Mouse (Mus musculus) thymus, postnatal 0 days (tissue): ENCODE results near the gene Hoxb8. TPM values are rescaled to one million over a fixed set of nuclear protein-coding genes. Genes with fewer than 3 reads are reported as not detected.

Experiments used
- DNase-seq: peaks from one replicate; pipeline ENCODE4 v3.0.0-alpha.2; 2015; ENCODE audit warnings: low spot score
- polyA plus RNA-seq: library from polyadenylated mRNA; unstranded; fragments of >200 nt; fragmentation: Nextera tagmentation; extraction: Ambion mirVana; gene quantifications from 2 replicates; pipeline ENCODE4 v1.2.1, GENCODE M21; 2015

Gene Hoxb8
- polyA plus RNA-seq, 1 experiment from 2014 or later, result not detected

DNA sequence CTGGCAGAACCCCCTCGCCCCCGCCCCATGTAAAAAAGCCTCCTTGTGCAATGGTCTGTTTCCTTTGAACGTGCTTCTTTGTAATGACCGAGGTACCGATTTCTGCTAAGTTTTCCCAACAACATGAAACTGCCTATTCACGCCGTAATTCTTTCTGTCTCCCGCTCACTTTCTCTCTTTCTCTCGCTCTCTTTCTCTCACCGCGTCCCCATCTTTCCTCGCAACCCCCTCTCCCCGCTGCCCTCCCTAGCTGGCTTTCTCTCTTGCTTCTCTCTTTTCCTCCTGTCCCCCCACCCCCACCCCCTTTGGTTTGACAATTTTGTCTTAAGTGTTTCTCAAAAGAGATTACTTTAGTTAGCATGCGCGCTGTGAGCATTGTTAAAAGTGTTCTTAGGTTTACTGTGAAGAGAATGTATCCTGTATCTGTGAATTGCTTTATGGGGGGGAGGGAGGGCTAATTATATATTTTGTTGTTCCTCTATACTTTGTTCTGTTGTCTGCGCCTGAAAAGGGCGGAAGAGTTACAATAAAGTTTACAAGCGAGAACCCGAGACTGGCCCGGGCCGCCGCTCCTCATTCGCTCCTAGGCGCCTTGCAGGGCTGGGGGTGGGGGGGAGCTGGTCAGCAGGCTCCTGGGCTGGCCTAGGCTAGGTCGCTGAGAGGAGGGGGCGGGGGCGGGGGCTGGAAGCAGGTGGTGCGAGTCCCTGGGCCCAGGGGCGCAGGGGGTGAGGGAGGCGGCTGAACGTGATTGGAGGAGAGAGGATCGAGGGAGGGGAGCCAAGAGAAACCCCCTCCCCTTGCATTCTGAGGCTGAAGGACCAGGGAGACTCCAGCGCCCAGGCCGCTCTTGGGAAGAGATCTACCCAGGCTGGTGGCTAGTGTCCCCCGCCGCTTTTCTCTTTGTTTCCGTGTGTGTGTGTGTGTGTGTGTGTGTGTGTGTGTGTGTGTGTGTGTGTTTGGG, 3.3 kb downstream of the Hoxb8 start:
- no peak for DNase-seq

GRCm38 (mm10) chr11:96285771-96286738, 4.3 kb downstream of the Hoxb8 start, which contains the start of gene Hoxb7:
TSS of gene Hoxb7 (plus strand) at chr11:96286623.
- no peak for DNase-seq

- DNase-seq, result no peak
Observed at GRCm38 (mm10) chr11:96286739-96287385, 5.2 kb downstream of the Hoxb8 start.

DNA sequence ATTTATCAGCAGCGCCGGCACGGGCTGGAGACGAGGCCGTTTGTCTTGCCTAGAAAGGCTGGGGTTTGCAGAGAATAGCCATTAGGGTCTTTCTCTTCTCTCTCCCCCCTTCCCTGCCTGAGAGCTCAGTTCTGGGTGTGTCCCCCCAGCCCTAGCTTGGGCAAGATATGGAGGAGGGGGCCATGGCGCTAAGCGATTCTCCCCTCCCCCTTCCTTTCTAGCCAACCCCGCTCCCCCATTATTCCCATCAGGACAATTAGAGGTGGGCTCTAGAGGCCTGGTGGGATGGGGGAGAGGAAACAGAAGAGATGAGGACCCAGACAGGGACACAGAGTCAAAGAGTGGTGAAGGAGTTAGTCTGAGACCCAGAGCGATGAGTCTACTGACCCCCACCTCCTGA, 5.7 kb downstream of the Hoxb8 start:
- no peak for DNase-seq

DNA sequence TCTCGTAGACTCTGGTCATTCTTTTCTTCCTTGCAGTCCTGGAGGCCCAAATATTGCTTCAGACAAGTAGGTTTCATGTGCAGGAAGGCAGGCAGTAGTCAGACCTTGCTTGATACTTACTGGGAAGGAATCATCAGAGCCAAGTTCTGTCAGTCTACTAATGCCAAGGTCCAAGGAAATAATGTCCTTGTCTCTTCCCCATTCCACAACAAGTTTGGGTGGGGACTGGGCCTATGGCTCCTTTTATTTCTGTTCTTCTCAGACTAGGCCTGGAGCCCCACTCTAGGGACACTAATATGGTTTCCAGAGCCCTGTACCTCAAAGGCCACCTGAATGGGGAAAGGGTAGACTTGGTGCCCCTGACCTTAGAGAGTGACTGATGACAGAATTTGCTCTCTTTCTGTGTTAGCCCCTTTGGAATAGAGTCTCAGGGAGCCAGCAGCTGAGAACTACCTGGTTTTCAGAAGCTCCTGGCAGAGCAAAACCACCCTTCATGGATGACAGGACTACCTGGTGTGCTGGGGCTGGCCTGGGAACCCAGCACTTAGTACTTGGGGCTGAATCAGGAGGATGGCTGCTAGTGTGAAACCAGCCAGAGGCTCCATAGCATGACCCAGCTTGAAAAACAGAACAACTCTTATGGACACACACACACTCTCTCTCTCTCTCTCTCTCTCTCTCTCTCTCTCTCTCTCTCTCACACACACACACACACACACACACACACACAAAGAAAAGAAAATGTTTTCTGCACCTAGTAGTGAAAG, 6.9 kb downstream of the Hoxb8 start:
- DNase-seq, result no peak

DNA sequence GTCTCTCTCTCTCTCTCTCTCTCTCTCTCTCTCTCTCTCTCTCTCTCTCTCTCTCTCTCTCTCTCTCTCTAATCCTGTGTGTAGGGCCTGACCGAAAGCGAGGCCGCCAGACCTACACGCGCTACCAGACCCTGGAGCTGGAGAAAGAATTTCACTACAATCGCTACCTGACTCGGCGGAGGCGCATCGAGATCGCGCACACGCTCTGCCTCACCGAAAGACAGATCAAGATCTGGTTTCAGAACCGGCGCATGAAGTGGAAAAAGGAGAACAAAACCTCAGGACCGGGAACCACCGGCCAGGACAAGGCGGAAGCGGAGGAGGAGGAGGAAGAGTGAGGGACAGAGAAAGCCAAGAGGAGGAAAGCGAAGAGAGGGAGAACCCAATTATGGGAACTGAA, 7.6 kb downstream of the Hoxb8 start:
- DNase-seq, result no peak

GRCm38 (mm10) chr11:96289837-96290236, 8.1 kb downstream of the Hoxb8 start:
- no peak for DNase-seq

- no peak for DNase-seq
Observed at GRCm38 (mm10) chr11:96290705-96291355, 9.1 kb downstream of the Hoxb8 start.

DNA sequence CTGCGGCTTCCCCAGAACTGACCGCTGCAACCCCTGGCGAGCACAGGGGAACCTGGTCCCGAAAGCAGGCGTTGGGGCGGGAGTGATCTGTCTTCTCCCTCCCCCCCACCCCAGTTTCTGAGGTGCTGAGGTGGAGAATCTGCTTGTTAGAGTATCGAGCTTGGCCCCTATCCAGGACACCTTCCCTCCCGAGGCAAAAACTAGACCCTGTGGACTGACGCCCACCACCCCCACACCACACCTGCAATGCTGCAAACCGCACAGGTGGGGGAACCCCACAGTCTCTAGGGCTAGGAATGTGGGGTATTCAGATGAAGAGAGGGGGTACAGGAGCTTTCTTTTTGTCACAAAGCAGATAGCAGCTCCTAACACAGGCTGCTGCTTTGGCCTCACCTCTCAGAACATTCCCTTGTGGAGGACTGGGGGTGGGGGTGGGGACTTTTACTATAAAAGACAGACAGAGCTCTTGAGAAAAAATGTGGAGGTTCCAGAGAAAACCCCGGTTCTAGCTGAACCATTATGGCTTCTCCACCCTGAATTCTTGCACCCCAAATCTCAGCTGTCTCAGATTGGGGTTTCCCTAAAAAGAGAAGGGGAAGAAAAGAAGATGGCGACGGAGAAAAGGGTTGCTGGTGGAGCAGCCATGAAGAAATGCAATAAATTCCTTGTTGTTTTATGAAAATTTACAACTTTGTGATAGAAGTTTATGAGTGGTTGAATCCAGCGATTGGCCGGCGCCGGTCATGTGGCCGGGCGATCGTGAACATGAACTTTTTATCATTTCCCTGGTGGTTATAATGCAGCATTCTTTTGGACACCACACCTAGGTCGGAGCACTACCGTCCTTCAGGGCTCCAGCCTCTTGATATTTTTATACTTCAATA, 10.2 kb downstream of the Hoxb8 start, which contains the start of gene Hoxb6:
Gene Hoxb6, plus strand, starts transcription at position 796 of the 884 bp plus-strand sequence.
- no peak for DNase-seq

DNA sequence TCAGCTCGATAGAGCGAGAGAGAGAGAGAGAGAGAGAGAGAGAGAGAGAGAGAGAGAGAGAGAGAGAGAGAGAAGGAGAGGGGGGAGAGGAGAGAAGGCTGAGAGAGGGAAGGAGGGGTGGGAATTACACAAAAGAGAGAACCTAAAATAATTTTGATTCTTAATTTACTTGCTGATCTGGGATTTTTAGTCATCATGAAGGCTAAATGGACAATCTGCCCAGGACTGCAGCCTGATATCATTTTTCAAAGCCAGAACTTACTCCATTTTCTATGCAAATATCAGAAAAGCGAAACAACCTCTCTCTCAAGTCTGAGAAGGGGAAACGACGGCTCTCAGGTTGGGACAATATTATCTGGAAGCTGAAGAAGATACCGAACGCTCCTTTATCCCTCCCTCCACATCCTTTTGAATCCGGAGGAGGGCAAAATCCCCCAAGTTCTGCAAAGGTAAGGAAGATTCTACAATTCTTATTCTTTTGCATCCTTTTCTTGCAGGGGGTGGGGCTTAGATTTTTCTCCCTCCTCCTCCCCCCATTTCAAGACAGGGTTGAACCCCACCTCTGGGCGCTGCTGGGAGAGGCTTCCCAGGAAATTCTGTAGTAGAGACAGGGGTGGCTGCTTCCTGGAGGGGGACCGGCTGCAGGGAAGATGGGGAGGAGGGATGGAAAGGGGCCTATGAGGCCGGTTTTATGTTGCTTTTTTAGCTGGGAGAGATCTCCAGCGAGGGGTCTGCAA, 11.0 kb downstream of the Hoxb8 start:
- no peak for DNase-seq

DNA sequence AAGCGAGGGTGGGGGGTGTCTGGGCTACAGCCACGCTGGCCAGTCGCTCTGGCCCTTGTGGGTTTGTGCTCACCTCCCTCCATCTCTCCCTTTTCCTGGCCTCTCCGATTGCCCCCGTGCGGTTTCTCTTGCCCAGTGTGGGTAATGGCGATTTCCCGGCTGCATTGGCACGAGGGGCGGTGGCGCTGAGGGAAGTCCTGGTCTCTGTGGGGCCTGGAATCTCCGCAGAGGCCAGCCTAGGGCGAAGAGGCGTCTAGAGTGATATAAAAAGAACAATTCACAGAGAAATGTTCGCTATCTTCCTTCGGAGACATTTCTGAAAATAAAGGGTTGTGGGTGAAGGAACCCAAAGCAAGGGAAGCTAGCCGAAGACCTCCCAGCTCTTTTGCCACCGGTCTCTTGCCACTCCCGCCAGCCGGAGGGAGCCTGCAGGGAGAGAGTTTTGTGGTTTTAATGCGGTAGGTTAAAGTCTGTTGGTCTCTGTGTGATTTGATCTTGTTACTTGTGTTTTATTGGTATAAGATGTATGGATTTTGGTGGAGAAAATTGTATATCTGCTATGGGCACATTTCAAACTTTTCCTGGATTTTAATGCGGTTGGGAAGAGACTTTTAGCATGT, 11.7 kb downstream of the Hoxb8 start:
- DNase-seq, result no peak

- DNase-seq, result peak; percentile 84
Observed at GRCm38 (mm10) chr11:96294245-96295091, 12.8 kb downstream of the Hoxb8 start.

GRCm38 (mm10) chr11:96295092-96295835, 13.6 kb downstream of the Hoxb8 start:
- no peak for DNase-seq

DNA sequence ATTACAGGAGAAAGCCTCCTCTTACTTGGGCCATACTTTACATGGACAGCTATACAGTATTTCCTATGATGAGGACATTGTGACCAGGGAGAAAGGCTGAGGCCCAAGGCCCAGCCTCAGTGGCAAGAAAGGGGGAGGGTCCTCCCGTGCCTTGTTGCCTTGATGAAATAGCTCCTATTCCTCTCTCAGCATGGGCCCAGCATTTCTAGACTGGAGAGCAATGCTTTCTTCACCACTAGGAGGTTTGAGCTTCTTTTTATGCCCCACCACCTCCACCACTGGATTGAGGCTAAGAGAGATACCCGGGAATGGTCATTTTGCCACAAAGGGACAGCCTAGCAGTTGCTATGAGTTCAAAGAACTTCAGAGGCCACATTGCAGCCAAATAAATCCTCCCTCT, 15.3 kb downstream of the Hoxb8 start:
- no peak for DNase-seq

DNA sequence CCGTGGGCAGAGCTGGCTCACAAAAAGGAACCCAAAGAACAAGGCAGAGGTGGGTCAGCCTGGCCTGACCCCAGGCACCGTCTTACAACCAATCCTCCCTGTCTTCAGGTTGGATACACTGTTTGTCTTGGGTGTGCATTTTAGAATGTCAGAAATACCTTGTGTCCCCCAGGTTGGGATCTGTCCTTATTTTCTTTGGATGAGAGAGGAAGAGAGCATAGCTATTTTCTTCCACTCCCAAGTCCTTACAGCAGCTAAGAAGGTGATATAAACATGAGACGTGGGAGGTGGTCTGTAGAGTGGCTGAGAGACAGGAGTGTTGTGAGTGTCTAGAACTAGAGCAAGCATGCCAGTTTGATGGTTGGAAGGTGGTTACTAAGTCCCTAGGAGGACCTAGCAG, 15.7 kb downstream of the Hoxb8 start:
- DNase-seq, result no peak
